Mouse (Mus musculus) hindbrain, embryonic 14.5 days (tissue): Measurements from ENCODE around the gene Gfi1. TPM values are rescaled to one million over a fixed set of nuclear protein-coding genes. Genes with fewer than 3 reads are reported as not detected.

ENCODE experiments used
- ATAC-seq: fragments of 200-750 bp; cut with Nextera tagmentation; 2 replicates; pipeline ENCODE4 v1.8.0; 2017; ENCODE audit warnings: moderate number of reproducible peaks, mild to moderate bottlenecking, moderate TSS enrichment, moderate library complexity; ENCODE audit not compliant: low FRiP score
- DNase-seq: peaks from one replicate; pipeline ENCODE4 v3.0.0-alpha.2; 2015; ENCODE audit warnings: low spot score
- H3K27ac ChIP-seq: fragments of 300-500 bp; sonication (generic); 2 replicates; pipeline ENCODE4 v1.5.1; 2014; ENCODE audit warnings: mild to moderate bottlenecking, moderate library complexity
- H3K27me3 ChIP-seq: fragments of 300-500 bp; sonication (generic); 2 replicates; pipeline ENCODE4 v1.6.1; 2014; ENCODE audit warnings: mild to moderate bottlenecking, low read length, mixed read lengths; ENCODE audit not compliant: control insufficient read depth, insufficient read depth
- H3K36me3 ChIP-seq: fragments of 300-500 bp; sonication (generic); replicated peaks from 2 replicates; pipeline ENCODE4 v1.6.1; 2014; ENCODE audit not compliant: control insufficient read depth, insufficient read depth
- H3K4me1 ChIP-seq: fragments of 300-500 bp; sonication (generic); replicated peaks from 2 replicates; pipeline ENCODE4 v1.6.1; 2014; ENCODE audit warnings: antibody characterized with exemption, low read length, mixed read lengths; ENCODE audit not compliant: control insufficient read depth, insufficient read depth
- H3K4me2 ChIP-seq: fragments of 300-500 bp; sonication (generic); replicated peaks from 2 replicates; pipeline ENCODE4 v1.6.1; 2014; ENCODE audit warnings: mild to moderate bottlenecking, moderate library complexity
- H3K4me3 ChIP-seq: fragments of 300-500 bp; sonication (generic); replicated peaks from 2 replicates; pipeline ENCODE4 v1.5.1; 2014; ENCODE audit warnings: mild to moderate bottlenecking, low read length
- H3K9ac ChIP-seq: fragments of 300-500 bp; sonication (generic); 2 replicates; pipeline ENCODE4 v1.6.1; 2014
- H3K9me3 ChIP-seq: fragments of 300-500 bp; sonication (generic); 2 replicates; pipeline ENCODE4 v1.6.1; 2016; ENCODE audit warnings: low read length; ENCODE audit not compliant: control insufficient read depth
- WGBS: fragments of 180-500 bp; shearing (Covaris S2); extraction: QIAGEN DNeasy Blood & Tissue Kit; methylation state at CpG from one replicate; pipeline ENCODE4 v1.1.7; 2014; 5-methylcytosine and 5-hydroxymethylcytosine counted together
- polyA plus RNA-seq: library from polyadenylated mRNA; unstranded; fragments of >200 nt; fragmentation: Nextera tagmentation; extraction: Ambion mirVana; gene quantifications from 2 replicates; pipeline ENCODE4 v1.2.1, GENCODE M21; 2014

Gene Gfi1
- polyA plus RNA-seq, 1 experiment from 2014 or later, result not detected

DNA sequence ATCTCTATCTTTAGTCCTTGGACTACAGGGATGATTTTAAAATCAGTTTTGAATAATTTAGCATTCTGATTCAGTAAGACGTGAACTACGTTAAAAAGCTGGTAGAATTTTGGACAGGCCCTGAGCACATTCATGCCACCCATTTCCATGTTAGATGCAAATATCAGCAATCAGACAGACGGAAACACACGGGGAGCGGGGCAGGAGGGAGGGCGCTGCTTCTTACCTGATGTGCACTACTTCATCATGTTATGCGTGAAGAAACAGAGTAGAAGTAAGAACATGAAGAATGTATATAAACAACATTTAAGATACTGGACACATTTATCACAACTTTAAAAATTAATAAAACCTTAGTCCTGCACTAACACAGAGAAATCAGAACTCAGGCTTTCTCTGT is 27.8 kb upstream of the Gfi1 start:
- H3K4me3 ChIP-seq, result no peak overlapping the region
- ATAC-seq (no peak), DNase-seq (no peak)
- H3K9ac ChIP-seq, result no peak overlapping the region
- 96% methylated on average over 7 of the region's 7 CpGs for WGBS
- no peak overlapping the region for H3K27ac ChIP-seq
- no peak overlapping the region for H3K4me2 ChIP-seq
- H3K4me1 ChIP-seq, result no peaks in the 10 kb centered on the region
- H3K9me3 ChIP-seq, result no peaks in the 10 kb centered on the region
- no peaks in the 10 kb centered on the region for H3K36me3 ChIP-seq
- no peaks in the 10 kb centered on the region for H3K27me3 ChIP-seq

DNA sequence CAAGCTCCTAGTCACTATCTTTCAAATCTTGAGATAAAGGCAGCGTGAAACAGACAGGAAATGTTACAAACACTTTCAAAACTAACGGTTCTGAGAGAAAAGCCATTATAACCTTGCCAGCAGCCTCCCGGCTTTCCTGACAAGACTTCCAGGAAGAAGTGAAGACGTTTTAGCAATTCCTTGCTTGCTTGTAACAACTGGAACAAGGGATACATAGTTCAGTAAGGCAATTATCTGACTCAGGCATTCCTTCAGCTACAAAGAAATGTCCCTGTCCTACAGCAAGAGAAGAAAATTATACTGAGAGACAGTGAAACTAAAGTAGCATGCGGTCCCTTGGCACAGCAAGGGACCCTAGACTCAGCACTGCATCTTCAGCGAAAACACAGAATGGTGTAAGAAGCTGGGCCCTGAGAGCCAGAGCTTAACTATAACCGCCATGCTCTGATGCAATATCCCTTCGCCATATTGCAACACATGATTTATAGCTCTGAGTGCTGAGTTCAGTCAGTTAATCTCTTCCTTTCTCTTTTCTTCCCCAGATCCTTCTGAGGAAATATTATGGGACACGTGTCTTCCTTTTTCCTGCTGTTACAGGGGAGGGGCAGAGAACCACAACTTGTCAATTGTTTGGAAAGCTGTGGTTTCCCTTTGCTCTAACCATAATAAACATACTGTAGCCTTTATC is 23.5 kb upstream of the Gfi1 start:
- H3K4me3 ChIP-seq, result no peak overlapping the region
- WGBS, result 72% methylated on average over 9 of the region's 9 CpGs
- H3K27ac ChIP-seq, result no peak overlapping the region

DNA sequence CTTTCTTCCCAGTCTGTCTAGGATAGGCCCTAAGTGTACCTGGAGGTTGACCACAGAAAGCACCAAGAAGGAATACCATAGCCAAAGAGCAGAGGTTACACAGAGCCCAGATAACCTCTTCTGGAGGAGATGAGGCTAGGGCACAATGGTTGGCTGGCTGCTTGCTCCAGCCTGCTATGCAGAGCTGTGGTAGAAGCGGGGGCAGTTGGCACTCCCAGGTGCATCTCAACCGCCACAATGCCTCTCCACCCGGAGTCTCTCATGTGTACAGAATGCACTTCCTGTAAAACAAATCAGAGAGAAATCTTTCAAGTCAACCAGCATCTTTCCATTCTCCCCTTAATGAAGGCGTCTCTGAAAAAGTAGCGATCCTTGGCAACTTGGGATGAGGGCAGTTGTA is 13.2 kb upstream of the Gfi1 start:
- WGBS, result 95% methylated on average over 5 of the region's 5 CpGs
- Histone ChIP-seq H3K9ac (no peak overlapping the region), H3K9me3 (no peaks in the 10 kb centered on the region), H3K27me3 (no peaks in the 10 kb centered on the region), H3K4me2 (no peak overlapping the region), H3K4me1 (no peaks in the 10 kb centered on the region), H3K36me3 (no peaks in the 10 kb centered on the region), H3K4me3 (no peak overlapping the region), H3K27ac (no peak overlapping the region)
- no peak for ATAC-seq
- DNase-seq, result no peak

More for the DNA sequence above, 23.5 kb upstream of the Gfi1 start:
- Histone ChIP-seq H3K9me3 (no peaks in the 10 kb centered on the region), H3K4me1 (no peaks in the 10 kb centered on the region), H3K36me3 (no peaks in the 10 kb centered on the region; the same call in 1 of the 2 replicates), H3K9ac (no peak overlapping the region), H3K4me2 (no peak overlapping the region), H3K27me3 (no peaks in the 10 kb centered on the region)
- DNase-seq (no peak), ATAC-seq (no peak)

DNA sequence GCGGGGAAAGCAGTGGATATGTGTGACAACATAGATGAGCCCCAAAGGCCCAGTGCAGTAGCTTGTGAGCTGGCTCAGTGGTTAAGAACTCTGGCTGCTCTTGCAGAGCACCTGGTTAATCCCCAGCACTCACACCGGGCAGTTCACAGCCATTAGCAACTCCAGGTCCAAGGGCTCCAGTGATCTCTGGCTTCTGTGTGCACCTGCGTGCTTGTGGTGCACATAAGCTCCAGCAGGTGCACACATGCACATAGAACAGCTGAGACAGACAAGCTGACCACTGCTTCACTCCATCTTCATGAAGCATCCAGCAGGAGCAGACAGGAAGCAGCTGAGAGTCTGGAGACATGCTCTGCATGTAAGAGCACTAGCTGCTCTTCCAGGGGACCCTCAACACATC is 12.5 kb upstream of the Gfi1 start:
- Histone ChIP-seq H3K4me1 (no peaks in the 10 kb centered on the region), H3K27me3 (no peaks in the 10 kb centered on the region), H3K4me2 (no peak overlapping the region), H3K36me3 (no peaks in the 10 kb centered on the region), H3K27ac (no peak overlapping the region), H3K9me3 (no peaks in the 10 kb centered on the region), H3K4me3 (no peak overlapping the region), H3K9ac (no peak overlapping the region)
- ATAC-seq (no peak), DNase-seq (no peak)
- WGBS, result 81% methylated on average over 3 of the region's 3 CpGs

DNA sequence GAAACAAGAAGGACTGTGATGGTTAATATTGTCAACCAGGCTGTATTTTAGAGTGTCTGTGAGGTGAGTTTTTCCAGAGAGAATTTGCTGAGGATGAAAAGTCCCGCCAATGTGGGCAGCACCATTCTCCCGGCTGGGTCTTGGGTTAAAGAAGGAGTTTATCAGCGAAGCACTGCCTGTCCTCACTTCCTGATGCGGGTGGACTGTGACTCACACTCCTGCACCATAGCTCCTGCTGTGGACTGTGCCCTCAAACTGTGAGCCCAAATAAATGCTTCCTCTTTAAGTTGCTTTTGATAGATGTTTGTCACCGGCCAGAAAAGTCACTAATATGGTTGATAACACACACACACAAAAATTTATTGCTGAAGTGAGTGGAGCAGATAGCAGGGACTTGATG is 10.3 kb upstream of the Gfi1 start:
- WGBS, result 88% methylated on average over 5 of the region's 5 CpGs
- Histone ChIP-seq H3K4me3 (no peak overlapping the region), H3K9me3 (no peaks in the 10 kb centered on the region), H3K9ac (no peak overlapping the region), H3K4me1 (no peaks in the 10 kb centered on the region), H3K36me3 (no peaks in the 10 kb centered on the region), H3K4me2 (no peak overlapping the region), H3K27ac (no peak overlapping the region), H3K27me3 (peaks cover 17% of the 10 kb centered on the region)
- DNase-seq (no peak), ATAC-seq (no peak)

DNA sequence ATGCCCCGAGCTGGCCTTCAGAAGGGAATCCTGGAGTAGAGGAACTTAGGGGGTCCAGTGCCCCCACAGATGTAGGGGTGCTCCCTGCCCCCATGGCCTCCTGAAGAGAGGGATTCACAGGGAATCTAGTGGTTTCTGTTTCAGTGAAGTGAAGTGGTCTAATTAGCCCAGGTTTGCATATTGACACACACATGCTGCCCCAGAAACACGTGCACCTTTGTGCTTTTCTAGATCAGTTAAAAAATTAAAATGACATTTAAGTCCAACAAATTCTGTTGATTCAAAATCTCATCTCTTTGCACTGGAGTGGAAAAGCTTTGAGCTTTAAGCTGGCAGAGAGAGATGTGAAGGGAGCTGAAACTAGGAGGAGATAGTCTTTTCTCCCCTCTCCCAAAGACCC is 6.0 kb upstream of the Gfi1 start:
- no peak overlapping the region for H3K27ac ChIP-seq
- H3K36me3 ChIP-seq, result no peaks in the 10 kb centered on the region
- H3K4me2 ChIP-seq, result no peak overlapping the region
- no peak overlapping the region for H3K9ac ChIP-seq
- WGBS, result 31% methylated on average over 2 of the region's 2 CpGs
- peaks cover 56% of the 10 kb centered on the region for H3K27me3 ChIP-seq
- 0 out of 2 replicates have a peak, but pooled peaks cover 3% of the 10 kb centered on the region for H3K9me3 ChIP-seq
- no peak for ATAC-seq
- no peak for DNase-seq
- H3K4me1 ChIP-seq, result no peaks in the 10 kb centered on the region
- H3K4me3 ChIP-seq, result no peak overlapping the region

DNA sequence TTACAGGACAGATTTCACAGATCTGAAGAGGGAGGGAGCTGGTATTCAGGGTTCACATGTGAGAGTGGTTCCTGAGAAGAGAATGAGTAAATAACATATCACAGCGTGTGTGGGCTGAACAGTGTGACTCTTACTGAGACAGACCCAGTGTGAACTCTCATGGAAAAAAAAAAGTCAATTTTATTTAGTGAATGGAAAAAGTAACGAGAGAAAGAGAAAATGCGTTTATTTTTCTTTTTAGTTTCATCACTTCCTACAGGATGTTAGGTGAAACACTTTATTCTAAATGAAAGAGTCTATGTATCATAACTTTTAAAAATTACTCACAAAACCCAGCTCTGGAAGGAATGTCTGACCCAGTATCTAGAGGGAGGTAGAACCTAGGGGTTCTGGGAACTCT is 5.6 kb upstream of the Gfi1 start:
- DNase-seq (no peak), ATAC-seq (no peak)
- 0 out of 2 replicates have a peak, but pooled peaks cover 3% of the 10 kb centered on the region for H3K9me3 ChIP-seq
- H3K36me3 ChIP-seq, result no peaks in the 10 kb centered on the region
- H3K9ac ChIP-seq, result no peak overlapping the region
- H3K4me1 ChIP-seq, result no peaks in the 10 kb centered on the region; the same call in 1 of the 2 replicates
- WGBS, result 51% methylated on average over 3 of the region's 3 CpGs
- H3K27me3 ChIP-seq, result peaks cover 61% of the 10 kb centered on the region
- H3K4me3 ChIP-seq, result no peak overlapping the region
- H3K4me2 ChIP-seq, result no peak overlapping the region
- H3K27ac ChIP-seq, result no peak overlapping the region

DNA sequence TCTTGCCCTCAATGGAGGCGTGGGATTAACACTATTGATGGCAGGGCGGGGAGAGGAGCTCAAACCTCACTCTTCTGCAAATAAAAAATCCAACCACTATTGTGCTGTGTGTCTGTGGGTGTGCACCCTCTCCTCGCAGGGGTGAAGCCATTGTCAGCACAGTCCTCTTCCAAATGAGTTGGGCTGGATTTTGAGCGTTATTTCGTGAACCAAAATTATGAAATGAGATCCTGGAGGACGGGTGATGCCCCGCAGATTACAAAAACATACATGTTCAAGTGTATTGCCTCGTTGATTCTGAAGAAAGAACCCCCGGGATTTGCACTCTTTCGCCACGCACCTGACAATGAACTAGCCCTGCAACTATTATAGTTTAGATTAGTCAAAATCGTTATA is 1.2 kb upstream of the Gfi1 start:
- H3K4me1 ChIP-seq, result no peaks in the 10 kb centered on the region; the same call in 1 of the 2 replicates
- 15% methylated on average over 12 of the region's 12 CpGs for WGBS
- no peak overlapping the region for H3K27ac ChIP-seq
- 0 out of 2 replicates have a peak, but pooled peaks cover 3% of the 10 kb centered on the region for H3K9me3 ChIP-seq
- ATAC-seq (no peak), DNase-seq (no peak)
- H3K9ac ChIP-seq, result no peak overlapping the region
- no peaks in the 10 kb centered on the region for H3K36me3 ChIP-seq
- peaks cover 96% of the 10 kb centered on the region for H3K27me3 ChIP-seq
- H3K4me3 ChIP-seq, result peak overlapping the region; percentile 15; the same call in 1 of the 2 replicates
- peak overlapping the region; percentile 41 for H3K4me2 ChIP-seq

DNA sequence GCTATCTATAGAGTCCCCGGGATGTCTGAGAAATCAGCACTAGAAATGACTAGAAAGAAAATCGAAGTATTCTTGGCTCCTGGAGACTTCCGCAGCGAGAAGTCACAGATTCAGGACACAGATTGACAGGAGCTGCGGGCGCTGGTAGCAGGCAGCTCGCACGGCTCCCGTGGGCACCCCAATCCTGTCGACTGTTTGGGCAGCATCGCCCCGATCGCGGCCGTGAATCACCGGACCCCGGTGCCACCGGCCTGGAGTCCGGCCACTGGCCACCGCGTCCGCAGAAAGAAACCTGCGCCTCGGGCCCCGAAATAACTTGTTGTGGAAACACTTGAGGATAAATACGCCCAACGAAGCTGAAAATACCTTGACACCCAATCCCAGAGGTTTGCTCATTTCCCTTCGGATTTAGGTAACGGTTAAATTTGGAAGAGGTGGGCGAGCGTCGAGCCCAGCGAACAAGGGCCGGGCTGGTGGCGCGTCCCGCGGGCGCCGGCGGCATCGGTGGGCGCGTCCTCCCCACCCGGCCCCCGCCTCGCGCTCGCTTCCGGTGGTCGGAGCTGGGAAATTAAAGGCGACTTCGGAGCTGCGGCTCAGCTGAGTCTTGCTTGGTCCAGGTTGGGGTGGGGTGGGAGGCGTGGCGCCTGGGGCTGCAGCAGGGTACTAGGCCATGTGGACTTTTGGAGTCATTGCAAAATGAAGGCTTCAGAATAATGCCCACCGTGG is 608 bp upstream of the Gfi1 start:
- Histone ChIP-seq H3K4me2 (peak overlapping the region; percentile 41), H3K27ac (no peak overlapping the region), H3K4me1 (peaks cover 4% of the 10 kb centered on the region; the same call in 1 of the 2 replicates), H3K4me3 (peak overlapping the region; percentile 15), H3K9ac (no peak overlapping the region), H3K27me3 (peaks cover 96% of the 10 kb centered on the region), H3K9me3 (0 out of 2 replicates have a peak, but pooled peaks cover 3% of the 10 kb centered on the region), H3K36me3 (no peaks in the 10 kb centered on the region)
- no peak for DNase-seq
- WGBS, result under 1% methylated on average over 57 of the region's 57 CpGs
- no peak for ATAC-seq
